Mouse (Mus musculus): ENCODE data around the gene Grifin.

Grifin gene

DNA sequence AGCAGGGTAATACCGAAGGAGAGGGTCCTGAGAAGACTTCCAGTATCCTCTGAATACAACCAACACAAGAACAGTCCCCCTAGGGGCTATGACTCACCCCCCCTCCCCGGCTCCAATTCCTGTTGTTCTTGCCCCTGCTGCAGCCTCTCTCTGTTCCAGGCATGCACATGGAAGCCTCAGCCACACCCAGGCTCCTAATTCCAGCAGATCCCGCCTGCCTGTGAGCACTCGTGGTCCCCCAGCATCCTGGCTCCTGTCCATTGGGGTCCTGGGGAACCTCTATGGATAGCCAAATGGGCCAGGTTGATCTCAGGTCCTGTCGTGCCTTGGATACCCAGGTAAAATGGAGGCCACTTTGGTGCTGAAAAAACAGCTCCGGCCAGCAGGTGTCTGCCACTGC lies 19.2 kb downstream of the Grifin start:
- no peak for DNase-seq

DNA sequence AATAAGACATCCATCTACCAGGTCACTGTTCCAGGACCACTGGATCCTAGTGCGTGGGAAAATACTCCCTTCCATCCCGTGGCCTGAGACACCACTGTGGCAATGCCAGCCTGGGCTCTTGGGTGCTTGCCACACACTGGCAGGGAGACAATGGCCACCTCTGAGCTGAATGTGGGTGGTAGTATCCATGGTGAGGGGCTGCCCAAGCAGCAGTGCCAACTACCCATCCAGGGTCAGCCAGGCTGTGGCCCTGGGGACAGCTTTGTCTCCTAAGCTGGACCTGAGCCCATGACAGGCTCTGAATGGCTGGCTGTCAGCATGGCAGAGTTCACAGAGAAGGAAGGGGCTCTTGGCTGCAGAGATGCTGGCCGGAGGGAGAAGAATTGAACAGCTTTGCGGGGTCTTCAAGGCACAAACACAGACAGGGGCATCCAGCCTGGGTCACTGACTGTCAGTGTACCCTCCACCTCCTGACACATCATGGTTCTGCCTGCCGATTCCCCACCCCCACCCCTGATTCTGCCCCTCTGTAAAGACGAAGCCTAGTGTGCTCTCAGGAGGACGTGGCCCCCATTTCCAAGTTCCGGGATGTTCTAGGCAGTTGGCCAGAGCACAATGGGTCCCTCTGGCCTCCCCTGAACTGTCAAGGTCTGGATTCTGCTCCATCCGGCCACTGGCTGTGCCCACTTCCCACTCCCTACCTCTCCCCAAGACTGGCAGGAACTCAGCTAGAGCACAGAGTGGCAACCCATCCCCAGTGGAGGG lies 21.9 kb downstream of the Grifin start:
- no peak for DNase-seq

DNA sequence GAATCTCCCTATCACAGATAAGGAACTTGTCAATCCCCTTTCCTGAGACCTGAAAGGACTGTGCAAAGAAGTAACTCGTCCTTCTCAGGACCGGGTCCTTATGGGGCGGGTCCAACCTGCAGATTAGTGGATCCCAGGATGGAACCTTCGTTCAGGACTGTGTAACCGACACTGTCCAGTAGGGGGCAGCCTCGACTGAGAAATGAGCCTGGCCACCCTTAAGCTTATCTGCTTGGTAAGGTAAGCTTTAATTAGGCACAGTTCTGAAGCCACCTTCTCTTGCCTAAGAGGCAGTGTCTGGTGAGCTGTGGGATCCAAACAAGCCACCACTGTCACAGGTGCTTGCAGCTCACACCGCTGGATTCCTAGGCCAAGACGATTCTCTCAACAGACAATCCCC lies 24.8 kb downstream of the Grifin start:
- peak; percentile 81 for DNase-seq

DNA sequence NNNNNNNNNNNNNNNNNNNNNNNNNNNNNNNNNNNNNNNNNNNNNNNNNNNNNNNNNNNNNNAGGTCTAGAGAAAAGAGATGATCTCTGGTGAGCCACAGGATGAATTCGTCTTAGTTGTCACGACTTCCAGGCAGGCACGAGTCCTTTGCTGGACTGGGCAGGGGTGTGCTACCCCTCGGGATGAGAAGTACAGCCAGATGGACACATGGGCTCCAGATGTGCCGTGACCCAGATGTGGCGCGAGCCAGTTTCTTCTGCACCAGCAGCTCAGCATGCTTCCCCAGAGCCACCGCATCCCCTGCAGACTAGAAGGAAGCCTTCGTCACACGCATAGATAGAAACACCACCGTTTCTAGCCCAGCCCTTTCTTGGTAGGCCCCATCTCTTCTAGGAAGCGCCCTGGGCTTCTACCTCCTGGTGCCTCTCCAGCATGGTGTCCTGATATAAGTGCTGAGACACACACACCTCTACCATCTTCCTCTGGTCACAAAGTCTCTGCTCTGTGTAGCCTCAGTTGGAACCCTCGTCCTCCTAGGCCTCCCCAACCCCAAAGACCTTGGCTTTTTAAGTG lies 26.7 kb downstream of the Grifin start:
- DNase-seq = no peak

DNA sequence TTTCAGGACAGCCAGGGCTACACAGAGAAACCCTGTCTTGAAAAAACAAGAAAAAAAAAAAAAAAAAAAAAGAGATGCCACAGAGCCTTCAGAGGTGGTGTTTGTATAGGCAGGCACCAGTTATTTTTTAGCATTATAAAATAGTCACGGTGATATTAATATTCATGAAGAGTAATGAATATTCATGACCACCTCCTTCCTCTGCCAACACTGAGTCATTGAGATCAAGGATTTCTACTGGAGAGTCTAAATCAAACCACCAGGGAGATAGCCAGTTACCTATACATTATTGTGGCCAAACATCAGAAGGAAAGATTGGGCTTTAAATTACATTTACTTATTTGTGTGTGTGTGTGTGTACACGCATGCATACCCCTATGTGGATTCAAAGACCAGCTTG lies 38.1 kb downstream of the Grifin start:
- no peak for DNase-seq

DNA sequence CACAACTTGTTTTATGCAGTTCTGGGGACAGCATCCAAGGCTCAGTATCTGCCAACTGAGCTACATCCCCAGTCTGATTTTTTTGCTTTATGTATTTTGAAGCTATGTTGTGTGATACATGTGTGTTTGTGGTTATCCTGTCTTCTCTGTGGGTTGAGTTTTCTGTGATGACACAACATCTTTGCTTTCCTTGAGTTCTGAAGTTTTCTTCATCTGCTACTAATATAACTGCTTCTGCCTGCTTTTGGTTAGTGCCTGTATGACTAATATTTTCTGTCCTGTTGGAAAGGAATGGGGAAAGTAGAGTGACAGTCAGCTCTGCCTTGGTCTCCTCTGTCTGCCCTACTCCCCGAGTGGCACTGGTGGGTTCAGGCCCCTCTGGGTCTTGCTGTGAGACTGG lies 43.7 kb downstream of the Grifin start:
- DNase-seq = no peak

DNA sequence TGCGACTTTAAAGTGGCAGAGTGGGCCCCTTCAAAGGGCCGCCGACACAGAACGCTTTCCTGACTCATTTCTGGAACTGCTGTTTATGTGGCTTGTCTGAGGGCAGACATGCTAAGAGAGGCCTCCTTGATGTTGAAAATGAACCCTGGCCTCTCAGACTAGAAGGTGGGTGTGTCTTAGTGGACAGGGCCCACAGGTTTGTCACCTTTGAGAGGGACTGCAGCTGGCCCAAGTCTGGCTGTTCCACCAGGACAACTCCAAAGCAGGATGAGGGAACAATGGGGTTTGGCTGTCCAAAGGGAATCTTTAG lies 47.0 kb downstream of the Grifin start:
- DNase-seq = no peak

DNA sequence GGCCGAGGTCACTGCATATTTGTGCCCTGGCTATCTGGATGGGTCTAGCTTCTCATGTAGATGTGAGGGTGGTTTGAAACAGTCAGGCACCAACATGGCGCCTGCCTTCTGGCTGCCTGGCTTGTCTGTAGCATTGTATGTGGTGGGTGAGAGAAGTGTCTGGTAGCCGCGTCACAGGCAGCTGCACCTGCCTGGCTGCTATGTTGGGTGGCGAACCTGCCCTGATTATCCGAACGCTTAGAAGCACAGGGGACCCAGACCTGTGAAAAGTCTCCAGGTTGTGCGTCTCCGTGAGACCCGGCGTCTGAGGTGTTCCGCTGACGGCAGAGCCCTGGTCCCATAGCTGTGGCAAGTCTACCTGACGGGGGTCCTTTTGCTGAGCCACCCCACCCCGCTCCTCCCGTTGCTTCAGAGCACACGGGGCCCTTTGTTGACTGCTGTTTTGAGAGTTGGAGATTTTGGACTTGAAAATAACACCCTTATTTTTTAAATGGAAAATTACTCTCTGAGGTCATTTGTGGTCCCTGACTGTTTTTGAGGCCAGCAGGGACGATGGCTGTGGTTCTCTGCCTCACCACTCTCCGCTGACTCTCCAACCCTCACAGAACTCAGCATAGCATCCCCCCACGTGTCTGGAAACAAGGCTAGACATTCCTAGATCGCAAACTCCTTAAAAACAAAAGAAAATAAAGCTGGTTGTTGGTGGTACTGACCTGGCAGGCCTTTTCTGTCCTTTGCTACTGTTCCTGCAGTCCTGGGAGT lies 47.5 kb downstream of the Grifin start:
- DNase-seq = no peak

DNA sequence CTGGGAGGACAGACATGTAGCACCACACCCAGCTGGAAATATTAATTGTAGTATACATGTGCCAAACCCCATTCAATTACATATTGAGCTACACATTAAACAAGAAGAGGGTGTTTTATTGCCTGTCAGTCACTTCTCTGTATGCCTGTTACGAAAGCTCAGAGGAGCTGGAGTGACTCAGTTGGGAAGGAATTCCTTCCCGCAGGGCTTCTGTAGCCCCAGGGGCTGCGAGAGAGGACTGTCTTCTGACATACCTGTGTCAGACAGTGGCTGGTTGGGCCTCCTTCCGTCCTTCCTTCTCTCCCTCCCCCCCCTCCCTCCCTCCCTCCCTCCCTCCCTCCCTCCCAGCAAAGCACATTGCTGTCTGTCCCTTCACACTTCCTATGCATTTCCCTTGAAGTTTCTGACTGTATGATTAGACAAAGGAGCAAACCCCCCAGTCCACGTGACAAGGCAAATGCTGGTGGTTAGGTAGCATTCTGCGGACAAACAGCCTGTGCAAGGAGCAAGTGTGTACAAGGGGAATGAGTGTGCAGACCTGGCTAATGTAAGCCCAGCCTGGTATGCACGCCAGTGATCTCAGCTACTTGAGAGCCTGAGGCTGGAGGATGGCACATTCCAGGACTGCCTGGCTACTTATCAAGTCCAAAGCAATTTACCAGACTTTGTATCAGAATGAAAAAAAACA lies 49.9 kb downstream of the Grifin start:
- DNase-seq = no peak

DNA sequence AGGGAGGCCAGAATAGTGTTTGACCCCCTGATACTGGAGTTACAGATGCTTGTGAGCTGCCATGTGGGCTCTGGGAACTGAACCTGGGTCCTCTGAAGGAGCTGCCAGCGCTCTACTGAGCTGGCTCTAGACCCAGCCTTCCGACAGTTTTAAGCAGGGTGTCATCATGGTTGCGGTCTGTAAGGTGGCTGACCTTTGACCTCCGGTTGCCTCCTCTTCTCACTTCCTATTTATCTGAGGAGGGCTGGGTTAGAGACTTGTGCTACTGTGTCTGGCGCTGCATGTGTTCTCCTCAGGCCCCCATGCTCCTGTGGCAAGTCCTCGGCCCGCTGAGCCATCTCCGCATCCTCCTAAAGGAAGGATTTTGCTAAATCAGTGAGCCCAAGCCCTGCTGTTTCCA lies 51.0 kb downstream of the Grifin start:
- no peak for DNase-seq

All from kidney, adult 9 months (tissue).